Mouse (Mus musculus) testis, adult 2 months (tissue): ENCODE measurements around the gene Crtam.

Experiments
- CTCF ChIP-seq: fragments of 200-500 bp; IDR thresholded peaks from 2 replicates; pipeline ENCODE4 v1.5.1; 2012; ENCODE audit warnings: low read depth, mild to moderate bottlenecking, inconsistent platforms, low read length, moderate library complexity; ENCODE audit not compliant: control insufficient read depth, insufficient read depth, insufficient replicate concordance
- POLR2A ChIP-seq: fragments of 200-500 bp; IDR thresholded peaks from 2 replicates; pipeline ENCODE4 v1.6.1; 2012; ENCODE audit warnings: low read depth, mild to moderate bottlenecking, inconsistent platforms, low read length, moderate library complexity; ENCODE audit not compliant: control insufficient read depth

GRCm38 (mm10) chr9:41051080-41051932 lies 46.9 kb upstream of the Crtam start:
- no peak for TF ChIP-seq CTCF
- no peak for TF ChIP-seq POLR2A
